Mouse (Mus musculus): ENCODE results near the gene Tnip1. TPM values are rescaled to one million over a fixed set of nuclear protein-coding genes. Genes with fewer than 3 reads are reported as not detected.

The Tnip1 gene
- total and polyA plus RNA-seq, 3 experiments = 8.1 to 19.7 TPM; not detected in 1

- DNase-seq (ENCODE audit: low read depth, low spot score) = no peak
- H3K4me1 ChIP-seq (ENCODE audit: control insufficient read depth in 1 of 2, insufficient read depth in 2 of 2, low read length in 2 of 2) = peaks cover 9 to 24% of the 10 kb centered on the region in 2 experiments
These were observed 13.6 kb upstream of the Tnip1 start for GRCm38 (mm10) chr11:54976351-54976750.

DNA sequence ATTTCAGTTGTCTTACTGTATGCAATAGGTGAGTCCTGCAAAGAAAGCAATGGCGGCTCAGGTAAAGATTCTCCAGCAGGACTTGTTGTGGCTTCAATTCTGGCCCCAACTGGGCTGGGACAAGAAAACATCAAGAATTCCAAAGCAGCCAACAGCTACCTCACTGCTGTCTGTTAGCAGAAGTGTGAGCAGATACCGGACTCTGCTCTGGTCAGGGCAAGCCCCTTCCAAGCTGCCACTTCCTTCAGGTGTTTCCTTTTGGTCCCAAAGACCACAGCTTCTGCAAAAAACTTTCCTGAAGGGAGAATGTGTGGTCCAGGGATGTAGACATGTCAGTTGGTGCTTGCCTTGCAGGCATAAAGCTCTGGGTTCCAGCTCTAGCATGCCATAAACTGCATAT lies 13.0 kb upstream of the Tnip1 start:
- no peak for TF ChIP-seq ZNF384 (IDR thresholded peaks at IDR 0.05; ENCODE audit: low read depth, low read length)
- no peak for TF ChIP-seq MAZ (IDR thresholded peaks at IDR 0.05; ENCODE audit: low read depth, low read length)
- TF ChIP-seq E2F4 (IDR thresholded peaks at IDR 0.05; ENCODE audit: borderline replicate concordance, low read depth, low read length) = no peak
- TF ChIP-seq USF1 (IDR thresholded peaks at IDR 0.05; ENCODE audit: low read depth, low read length) = no peak
- TF ChIP-seq ELF1 (IDR thresholded peaks at IDR 0.05; ENCODE audit: low read depth, low read length) = no peak
- no peak for TF ChIP-seq RAD21 (IDR thresholded peaks at IDR 0.05; ENCODE audit: low read depth, low read length)
- no peak for TF ChIP-seq POLR2A (IDR thresholded peaks at IDR 0.05; ENCODE audit: control insufficient read depth in 1 of 2, insufficient read depth in 1 of 2, low read depth in 1 of 2, low read length in 2 of 2, poor library complexity in 1 of 2)
- no peak for TF ChIP-seq BHLHE40 (IDR thresholded peaks at IDR 0.05; ENCODE audit: borderline replicate concordance, low read depth, low read length)
- no peak for TF ChIP-seq NRF1 (IDR thresholded peaks at IDR 0.05; ENCODE audit: insufficient read depth, low read depth, low read length, poor library complexity, severe bottlenecking)
- TF ChIP-seq UBTF (IDR thresholded peaks at IDR 0.05; ENCODE audit: borderline replicate concordance, insufficient read depth, low read depth, low read length) = no peak
- no peak for TF ChIP-seq TAL1 (IDR thresholded peaks at IDR 0.05; ENCODE audit: low read length)
- TF ChIP-seq ETS1 (IDR thresholded peaks at IDR 0.05; ENCODE audit: low read depth, low read length) = no peak
- Histone ChIP-seq H3K27ac (ENCODE audit: control insufficient read depth, low read depth, low read length) (no peak overlapping the region), H3K9me3 (replicated peaks; ENCODE audit: insufficient read depth, low read length) (no peaks in the 10 kb centered on the region), H3K4me1 (ENCODE audit: control insufficient read depth in 1 of 2, insufficient read depth in 2 of 2, low read length in 2 of 2) (peaks cover 9 to 27% of the 10 kb centered on the region in 2 experiments), H3K9ac (ENCODE audit: control insufficient read depth, low read depth, low read length, poor library complexity, severe bottlenecking) (no peak overlapping the region), H3K79me2 (ENCODE audit: control insufficient read depth, insufficient read depth, low read length, poor library complexity) (no peaks in the 10 kb centered on the region), H3K36me3 (ENCODE audit: control insufficient read depth in 1 of 2, insufficient read depth in 2 of 2, low read length in 2 of 2) (peaks cover 0 to 20% of the 10 kb centered on the region in 2 experiments; a peak in 2 of 4 replicates), H3K4me3 (ENCODE audit: control insufficient read depth in 1 of 2, insufficient read depth in 1 of 2, low read depth in 2 of 2, low read length in 2 of 2) (no peak overlapping the region), H3K27me3 (ENCODE audit: control insufficient read depth in 1 of 2, insufficient read depth in 2 of 2, low read length in 2 of 2) (no peaks in the 10 kb centered on the region)
- no peak for DNase-seq (ENCODE audit: low read depth, low spot score)

More at GRCm38 (mm10) chr11:54976351-54976750, 13.6 kb upstream of the Tnip1 start:
- no peak for TF ChIP-seq MAZ (IDR thresholded peaks at IDR 0.05; ENCODE audit: low read depth, low read length)
- no peak for TF ChIP-seq SMC3 (IDR thresholded peaks at IDR 0.05; ENCODE audit: low read depth, low read length)
- no peak for TF ChIP-seq GATA1 (IDR thresholded peaks at IDR 0.05; ENCODE audit: low read depth, low read length)
- TF ChIP-seq GABPA (IDR thresholded peaks at IDR 0.05; ENCODE audit: low read depth, low read length) = no peak
- no peak for TF ChIP-seq TAL1 (IDR thresholded peaks at IDR 0.05; ENCODE audit: low read length)
- TF ChIP-seq ZMIZ1 (IDR thresholded peaks at IDR 0.05; ENCODE audit: low read depth, low read length) = no peak
- TF ChIP-seq ETS1 (IDR thresholded peaks at IDR 0.05; ENCODE audit: low read depth, low read length) = no peak
- no peak for TF ChIP-seq E2F4 (IDR thresholded peaks at IDR 0.05; ENCODE audit: borderline replicate concordance, low read depth, low read length)
- TF ChIP-seq SIN3A (IDR thresholded peaks at IDR 0.05; ENCODE audit: low read length) = no peak
- TF ChIP-seq POLR2AphosphoS2 (IDR thresholded peaks at IDR 0.05; ENCODE audit: low read length) = no peak
- TF ChIP-seq EP300 (IDR thresholded peaks at IDR 0.05; ENCODE audit: low read depth in 1 of 2, low read length in 2 of 2) = no peak
- TF ChIP-seq USF1 (IDR thresholded peaks at IDR 0.05; ENCODE audit: low read depth, low read length) = no peak
- TF ChIP-seq RAD21 (IDR thresholded peaks at IDR 0.05; ENCODE audit: low read depth, low read length) = no peak
- Histone ChIP-seq H3K27ac (ENCODE audit: control insufficient read depth, low read depth, low read length) (no peak overlapping the region), H3K9ac (ENCODE audit: control insufficient read depth, low read depth, low read length, poor library complexity, severe bottlenecking) (no peak overlapping the region), H3K79me2 (ENCODE audit: control insufficient read depth, insufficient read depth, low read length, poor library complexity) (no peaks in the 10 kb centered on the region), H3K4me3 (ENCODE audit: control insufficient read depth in 1 of 2, insufficient read depth in 1 of 2, low read depth in 2 of 2, low read length in 2 of 2) (no peak overlapping the region), H3K9me3 (replicated peaks; ENCODE audit: insufficient read depth, low read length) (no peaks in the 10 kb centered on the region), H3K36me3 (ENCODE audit: control insufficient read depth in 1 of 2, insufficient read depth in 2 of 2, low read length in 2 of 2) (peaks cover 0 to 17% of the 10 kb centered on the region in 2 experiments; a peak in 2 of 4 replicates), H3K27me3 (ENCODE audit: control insufficient read depth in 1 of 2, insufficient read depth in 2 of 2, low read length in 2 of 2) (no peaks in the 10 kb centered on the region)
